Mouse (Mus musculus): ENCODE results near the gene Cyth2.

Gene Cyth2

DNA sequence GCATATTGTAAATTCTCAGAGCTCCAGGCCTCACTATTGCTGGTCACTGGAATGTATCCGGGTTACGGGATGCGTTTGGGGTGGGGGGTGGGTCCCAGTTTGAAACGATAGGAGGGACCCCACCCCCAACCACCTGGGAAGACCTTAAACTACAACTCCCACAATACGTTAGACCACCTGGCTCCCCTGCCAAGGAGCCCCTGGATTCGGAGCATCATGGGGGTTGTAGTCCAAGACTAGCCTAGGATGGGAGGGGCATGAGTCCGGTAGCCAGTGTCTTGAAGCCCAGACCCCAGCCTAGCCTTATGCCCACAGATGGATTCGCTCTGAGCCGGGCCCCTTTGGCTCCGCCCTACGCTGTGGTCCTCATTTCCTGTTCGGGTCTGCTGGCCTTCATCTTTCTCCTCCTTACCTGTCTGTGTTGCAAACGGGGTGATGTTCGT, 28.2 kb downstream of the Cyth2 start:
- DNase-seq (ENCODE audit: extremely low read depth, low read depth, low spot score) = no peak

DNA sequence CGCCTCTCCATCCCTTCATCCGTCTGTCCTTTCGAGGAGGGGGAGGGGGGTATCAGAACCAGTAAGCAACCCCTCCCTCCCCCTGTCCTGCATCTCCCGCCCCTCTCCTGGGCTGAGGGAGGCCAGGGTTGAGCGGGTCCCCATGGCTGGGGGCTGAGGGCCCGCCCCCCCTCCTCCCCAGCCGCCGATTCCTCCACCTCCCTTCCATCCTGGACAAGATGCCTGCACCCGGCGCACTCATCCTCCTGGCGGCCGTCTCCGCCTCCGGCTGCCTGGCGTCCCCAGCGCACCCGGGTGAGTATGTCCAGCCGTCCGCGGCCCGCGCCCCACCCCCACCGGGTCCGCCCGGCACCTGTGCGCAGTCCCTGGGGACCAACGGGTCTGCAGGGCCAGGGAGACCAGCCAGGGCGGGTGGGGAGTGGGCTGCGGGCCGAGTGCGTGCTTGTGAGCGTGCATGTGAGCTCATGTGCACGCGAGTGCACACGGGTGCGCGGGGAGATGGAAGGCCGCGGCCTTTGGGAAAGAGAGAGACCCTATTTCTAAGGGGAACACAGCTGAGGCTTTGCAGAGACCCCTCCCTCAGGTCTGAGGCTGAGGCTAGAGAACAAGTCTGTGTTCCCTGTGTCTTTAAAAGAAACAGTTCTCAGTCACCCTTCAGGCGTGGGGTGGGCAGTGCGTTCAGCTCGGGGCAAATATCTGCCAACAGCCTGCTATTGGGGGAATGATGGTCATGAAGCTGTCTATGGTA, 28.8 kb downstream of the Cyth2 start:
- DNase-seq (ENCODE audit: extremely low read depth, low read depth, low spot score) = no peak

GRCm38 (mm10) chr7:45784524-45785372, 29.6 kb downstream of the Cyth2 start, which contains the start of gene Sult2b1:
Sult2b1 (minus strand) TSS chr7:45784669.
- no peak for DNase-seq (ENCODE audit: extremely low read depth, low read depth, low spot score)

- DNase-seq (ENCODE audit: extremely low read depth, low read depth, low spot score) = no peak
These were observed 30.8 kb downstream of the Cyth2 start, which contains the start of gene Lmtk3 for GRCm38 (mm10) chr7:45783511-45784091. Lmtk3 (plus strand) TSS chr7:45783738.

DNA sequence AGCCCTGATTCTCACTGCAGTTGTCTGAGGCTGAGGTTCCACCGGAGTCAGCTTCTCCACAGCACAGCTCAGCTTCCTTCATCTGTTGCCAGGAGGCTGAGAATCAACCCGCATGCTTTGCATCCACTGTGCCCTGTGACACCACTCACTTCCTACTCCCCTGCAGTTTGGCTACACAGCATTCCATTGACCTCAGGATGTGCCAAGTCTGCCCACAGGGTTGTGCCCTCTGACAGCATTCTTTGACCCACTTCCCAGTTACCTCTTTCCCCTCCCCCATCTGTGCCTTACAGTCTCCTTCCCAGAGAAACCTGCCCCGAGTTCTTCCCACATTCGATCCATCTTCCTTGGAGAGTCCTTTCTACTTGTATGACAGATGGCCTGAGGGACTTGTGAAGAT, 32.1 kb downstream of the Cyth2 start:
- no peak for DNase-seq (ENCODE audit: extremely low read depth, low read depth, low spot score)

DNA sequence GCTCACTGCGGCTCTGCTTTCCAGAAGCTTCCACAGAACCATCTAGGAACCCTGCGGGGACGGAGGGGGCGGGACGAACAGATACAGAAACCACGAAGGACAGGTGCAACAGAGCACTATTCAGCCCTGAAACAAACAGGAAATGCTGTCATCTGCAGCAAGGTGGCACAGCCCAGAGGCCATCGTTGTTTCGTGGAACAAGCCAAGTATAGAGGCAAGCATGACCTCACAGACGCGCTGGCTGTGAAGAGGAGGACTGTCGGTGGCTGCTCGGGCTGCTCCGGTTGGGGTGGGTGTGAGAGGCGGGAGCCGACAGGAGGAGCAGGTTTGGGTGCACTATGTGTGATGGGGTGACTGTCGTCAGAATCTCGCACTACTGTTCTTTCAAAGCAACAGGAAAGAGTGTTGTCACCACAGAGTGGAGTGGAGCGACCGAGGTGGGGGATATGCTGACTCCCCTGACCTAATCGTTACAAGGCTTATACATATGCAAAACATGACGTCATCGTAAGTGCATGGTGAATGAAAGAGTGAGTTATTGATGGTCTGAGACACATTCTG, 35.2 kb downstream of the Cyth2 start:
- no peak for DNase-seq (ENCODE audit: extremely low read depth, low read depth, low spot score)

GRCm38 (mm10) chr7:45775237-45775636, 39.1 kb downstream of the Cyth2 start:
- DNase-seq (ENCODE audit: extremely low read depth, low read depth, low spot score) = no peak

DNA sequence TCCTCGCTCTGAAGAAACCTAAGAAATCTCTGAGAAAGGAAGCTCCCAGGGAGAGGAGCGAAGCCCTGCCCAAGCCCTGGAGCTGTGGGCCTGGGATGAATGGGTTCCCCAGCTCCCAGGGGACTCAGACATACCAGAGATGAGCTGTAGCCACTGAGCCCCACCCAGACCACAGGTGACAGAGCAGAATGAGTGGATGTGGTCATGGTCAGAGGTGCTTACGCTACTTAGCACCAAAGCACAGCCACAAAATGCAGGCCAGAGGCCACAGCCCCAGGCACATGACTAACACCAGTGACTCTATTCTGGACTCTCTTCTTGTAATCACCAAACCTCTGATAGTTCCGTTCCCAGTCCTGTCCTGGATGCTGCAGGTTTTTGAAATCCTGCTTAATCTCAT, 43.3 kb downstream of the Cyth2 start:
- no peak for DNase-seq (ENCODE audit: extremely low read depth, low read depth, low spot score)

- DNase-seq (ENCODE audit: extremely low read depth, low read depth, low spot score) = no peak
These were observed 43.8 kb downstream of the Cyth2 start for GRCm38 (mm10) chr7:45770427-45771082.

GRCm38 (mm10) chr7:45767500-45767899, 46.9 kb downstream of the Cyth2 start:
- no peak for DNase-seq (ENCODE audit: extremely low read depth, low read depth, low spot score)

DNA sequence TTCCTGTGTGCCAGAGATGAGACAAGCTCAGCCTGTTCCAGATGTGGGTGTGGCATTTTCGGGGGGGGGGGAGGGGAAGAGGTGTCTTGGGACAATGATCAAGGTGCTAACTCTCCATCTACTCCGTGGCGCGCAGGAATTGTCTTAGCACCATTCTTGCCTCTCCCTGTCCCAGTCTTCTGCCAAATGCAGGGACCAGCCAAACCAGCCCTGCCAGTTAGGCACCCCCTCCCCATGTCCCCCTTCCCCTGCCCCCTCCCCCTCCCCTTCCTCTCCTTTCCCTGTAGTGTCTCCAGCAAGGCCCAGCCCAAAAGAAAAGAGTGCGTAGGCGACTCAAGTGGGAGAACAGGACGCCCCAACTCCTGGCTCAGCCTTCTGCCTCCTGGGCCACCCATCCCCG, 47.6 kb downstream of the Cyth2 start:
- no peak for DNase-seq (ENCODE audit: extremely low read depth, low read depth, low spot score)

DNA sequence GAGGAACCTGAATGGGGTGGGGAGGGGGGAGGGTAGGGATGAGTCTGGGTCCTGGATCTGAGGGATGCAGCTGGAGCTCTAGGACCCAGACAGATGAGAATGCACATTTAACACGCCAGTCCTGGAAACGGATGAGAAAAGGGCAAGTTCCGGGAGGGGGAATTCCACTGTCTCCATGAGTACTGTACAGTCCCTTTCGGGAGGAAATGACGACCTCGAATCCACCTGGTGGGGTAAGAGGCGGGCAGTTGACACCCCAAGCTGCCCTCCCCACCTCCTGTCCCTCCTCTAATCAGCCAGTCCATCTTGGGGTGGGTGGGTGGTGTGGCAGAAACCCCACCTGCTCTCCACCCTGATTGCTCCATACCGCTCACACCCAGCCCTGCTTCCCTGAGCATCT, 48.4 kb downstream of the Cyth2 start:
- DNase-seq (ENCODE audit: extremely low read depth, low read depth, low spot score) = no peak

- DNase-seq (ENCODE audit: extremely low read depth, low read depth, low spot score) = no peak
These were observed 54.2 kb downstream of the Cyth2 start for GRCm38 (mm10) chr7:45760151-45760550.

GRCm38 (mm10) chr7:45759400-45759799, 55.0 kb downstream of the Cyth2 start:
- no peak for DNase-seq (ENCODE audit: extremely low read depth, low read depth, low spot score)

Data from fat pad, adult 2 months (tissue).